9 mouse cellular contexts compared by ENCODE assay signal in genomic region chr6:3967676-3968626, GRCm38 (mm10). TPM values are rescaled to one million over a fixed set of nuclear protein-coding genes. Genes with fewer than 3 reads are reported as not detected.
DNase-seq lines count a peak whose midpoint lies in the region; ATAC-seq lines count a peak whose summit lies in the region.
"Had no signal": no experiment of that assay in that cellular context is flagged by ENCODE, and none has a peak within 500 bp of the region (broad histone marks: within the 10 kb centered on the region; RNA-seq: fewer than 3 reads in every experiment).

No protein-coding gene starts in this region.

- no peaks in the 10 kb centered on the region for H3K4me1 ChIP-seq in intestine, embryonic 16.5 days (ENCODE audit: control insufficient read depth, insufficient read depth, low read length)
- no peaks in the 10 kb centered on the region for H3K4me1 ChIP-seq in liver, embryonic 15.5 days (replicated peaks)

- no peak for ATAC-seq in intestine, embryonic 16.5 days
- ATAC-seq in liver, embryonic 15.5 days (ENCODE audit: insufficient read depth): no peak

- H3K4me2 ChIP-seq in intestine, embryonic 16.5 days (ENCODE audit: low read depth, low read length): peak overlapping the region; percentile 46
- peak overlapping the region; percentile 23 for H3K4me2 ChIP-seq in liver, embryonic 15.5 days

- no peak overlapping the region for H3K9ac ChIP-seq in intestine, embryonic 16.5 days (ENCODE audit: low read depth, low read length)
- H3K9ac ChIP-seq in liver, embryonic 15.5 days: no peak overlapping the region

- H3K27me3 ChIP-seq in intestine, embryonic 16.5 days (replicated peaks; ENCODE audit: control insufficient read depth, insufficient read depth, low read length): no peaks in the 10 kb centered on the region
- no peaks in the 10 kb centered on the region for H3K27me3 ChIP-seq in liver, embryonic 15.5 days

- no peak overlapping the region for H3K27ac ChIP-seq in intestine, embryonic 16.5 days (ENCODE audit: low read length)
- no peak overlapping the region for H3K27ac ChIP-seq in liver, embryonic 15.5 days (replicated peaks)

- H3K36me3 ChIP-seq in intestine, embryonic 16.5 days (ENCODE audit: control insufficient read depth, insufficient read depth, low read length): no peaks in the 10 kb centered on the region
- H3K36me3 ChIP-seq in liver, embryonic 15.5 days (replicated peaks): no peaks in the 10 kb centered on the region

- WGBS in intestine, embryonic 16.5 days: 33% methylated on average over 31 of the region's 31 CpGs
- WGBS in liver, embryonic 15.5 days (ENCODE audit: insufficient replicate concordance): 18% methylated on average over 31 of the region's 31 CpGs

- H3K9me3 ChIP-seq in intestine, embryonic 16.5 days (ENCODE audit: control insufficient read depth, low read length): no peaks in the 10 kb centered on the region
- no peaks in the 10 kb centered on the region for H3K9me3 ChIP-seq in liver, embryonic 15.5 days (replicated peaks)

- DNase-seq in cerebellum, postnatal 14 days: peak; percentile 4 to 15
- no peak for DNase-seq in cerebellum, postnatal 36 days
- DNase-seq in embryo, embryonic 11 days: peak; percentile 53
- DNase-seq in heart, adult 18-20 months: peak; percentile 47 to 60
- DNase-seq in neural tube, embryonic 10.5 days (ENCODE audit: extremely low spot score, low spot score): peak; percentile 25
- DNase-seq in adipocyte (ENCODE audit: low spot score): no peak

- H3K4me3 ChIP-seq in intestine, embryonic 16.5 days (ENCODE audit: low read length): peak overlapping the region; percentile 29
- H3K4me3 ChIP-seq in liver, embryonic 15.5 days (replicated peaks): no peak overlapping the region
- H3K4me3 ChIP-seq: erythroblast, embryonic 14.5 days had no signal

RNA-seq across cellular contexts. Expression of gene Tfpi2, which starts 20.8 kb away (rescaled TPM):
- total RNA-seq in heart, adult 18-20 months (2021): 1 to 10 TPM in 1 of 2 experiments, under 1 TPM in 1; 0.62 to 2.1 TPM
- polyA plus RNA-seq in intestine, embryonic 16.5 days (2015; fragmentation: Nextera tagmentation; extraction: Ambion mirVana): 13.8 and 15.5 TPM in 2 replicates
- 23.1 and 24.9 TPM in 2 replicates for polyA plus RNA-seq in liver, embryonic 15.5 days (2015; fragmentation: Nextera tagmentation; extraction: Ambion mirVana)
- polyA plus RNA-seq: erythroblast, embryonic 14.5 days had no signal

RNA-seq across cellular contexts. Expression of gene Gngt1, which starts 25.6 kb away (rescaled TPM):
- total RNA-seq in heart, adult 18-20 months (2021): not detected
- 0.15 TPM in 1 of 2 replicates, not detected in the other for polyA plus RNA-seq in intestine, embryonic 16.5 days (2015; fragmentation: Nextera tagmentation; extraction: Ambion mirVana)
- polyA plus RNA-seq in liver, embryonic 15.5 days (2015; fragmentation: Nextera tagmentation; extraction: Ambion mirVana): not detected in 2 replicates
- polyA plus RNA-seq: erythroblast, embryonic 14.5 days had no signal

RNA-seq across cellular contexts. Expression of gene Gng11, which starts 35.8 kb away (rescaled TPM):
- 10 to 100 TPM; 46.4 to 64.5 TPM for total RNA-seq in heart, adult 18-20 months (2021)
- polyA plus RNA-seq in intestine, embryonic 16.5 days (2015; fragmentation: Nextera tagmentation; extraction: Ambion mirVana): 74.0 and 78.3 TPM in 2 replicates
- polyA plus RNA-seq in liver, embryonic 15.5 days (2015; fragmentation: Nextera tagmentation; extraction: Ambion mirVana): 23.2 and 25.9 TPM in 2 replicates

Comparison
In these comparisons a context has a peak if more than half of its experiments do, and no peak if none do; other contexts are left out.
1. DNase-seq: peak in cerebellum, postnatal 14 days (2 of 2), embryo, embryonic 11 days (single experiment), heart, adult 18-20 months (2 of 2) and neural tube, embryonic 10.5 days (single experiment); none in cerebellum, postnatal 36 days (0 of 2) and adipocyte (single experiment).